Mouse (Mus musculus): ENCODE results near the gene Cox8b.
A peak's percentile ranks its signal among the peaks of the same experiment; 100 is the strongest.

The Cox8b gene

GRCm38 (mm10) chr7:140860728-140861127 is 39.5 kb downstream of the Cox8b start:
- DNase-seq (ENCODE audit: low read depth, low spot score): no peak

- no peak for DNase-seq (ENCODE audit: low read depth, low spot score)
Measured at GRCm38 (mm10) chr7:140859997-140860396, 40.2 kb downstream of the Cox8b start.

- DNase-seq (ENCODE audit: low read depth, low spot score): no peak
Measured at GRCm38 (mm10) chr7:140858746-140859145, 41.5 kb downstream of the Cox8b start.

DNA sequence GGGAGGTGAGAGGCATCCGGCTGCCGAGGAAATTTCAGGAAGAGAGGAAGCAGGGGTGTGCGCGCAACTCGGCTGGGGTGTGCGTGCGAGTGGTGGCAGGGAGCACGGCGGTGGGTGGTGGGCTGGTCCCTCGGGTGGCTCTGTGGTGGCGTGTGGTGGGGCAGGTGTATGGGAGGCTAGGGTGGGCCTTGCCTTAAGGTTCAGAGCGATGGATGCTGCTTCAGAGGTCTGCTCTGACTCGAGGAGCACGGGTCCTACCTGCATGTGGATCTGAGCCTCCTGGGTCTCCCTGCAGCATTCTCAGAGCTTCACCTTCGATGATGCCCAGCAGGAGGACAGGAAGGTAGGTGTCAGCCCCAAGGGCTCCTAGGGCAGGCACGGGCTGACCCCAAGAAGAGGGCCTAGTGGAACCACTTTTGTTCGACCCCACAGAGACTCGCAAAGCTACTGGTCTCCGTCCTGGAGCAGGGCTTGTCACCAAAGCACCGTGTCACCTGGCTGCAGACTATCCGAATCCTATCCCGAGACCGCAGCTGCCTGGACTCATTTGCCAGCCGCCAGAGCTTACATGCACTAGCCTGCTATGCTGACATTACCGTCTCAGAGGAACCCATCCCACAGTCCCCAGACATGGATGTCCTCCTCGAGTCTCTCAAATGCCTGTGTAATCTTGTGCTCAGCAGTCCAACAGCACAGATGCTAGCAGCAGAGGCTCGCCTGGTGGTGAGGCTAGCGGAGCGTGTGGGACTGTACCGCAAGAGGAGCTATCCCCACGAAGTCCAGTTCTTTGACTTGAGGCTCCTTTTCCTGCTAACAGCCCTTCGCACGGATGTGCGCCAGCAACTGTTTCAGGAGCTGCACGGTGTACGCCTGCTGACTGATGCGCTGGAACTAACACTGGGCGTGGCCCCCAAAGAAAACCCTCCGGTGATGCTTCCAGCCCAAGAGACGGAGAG is 42.4 kb downstream of the Cox8b start, which contains the start of gene Bet1l:
Gene Bet1l (minus strand): TSS at position 28 of the 956 bp plus-strand sequence.
- no peak for DNase-seq (ENCODE audit: low read depth, low spot score)

DNA sequence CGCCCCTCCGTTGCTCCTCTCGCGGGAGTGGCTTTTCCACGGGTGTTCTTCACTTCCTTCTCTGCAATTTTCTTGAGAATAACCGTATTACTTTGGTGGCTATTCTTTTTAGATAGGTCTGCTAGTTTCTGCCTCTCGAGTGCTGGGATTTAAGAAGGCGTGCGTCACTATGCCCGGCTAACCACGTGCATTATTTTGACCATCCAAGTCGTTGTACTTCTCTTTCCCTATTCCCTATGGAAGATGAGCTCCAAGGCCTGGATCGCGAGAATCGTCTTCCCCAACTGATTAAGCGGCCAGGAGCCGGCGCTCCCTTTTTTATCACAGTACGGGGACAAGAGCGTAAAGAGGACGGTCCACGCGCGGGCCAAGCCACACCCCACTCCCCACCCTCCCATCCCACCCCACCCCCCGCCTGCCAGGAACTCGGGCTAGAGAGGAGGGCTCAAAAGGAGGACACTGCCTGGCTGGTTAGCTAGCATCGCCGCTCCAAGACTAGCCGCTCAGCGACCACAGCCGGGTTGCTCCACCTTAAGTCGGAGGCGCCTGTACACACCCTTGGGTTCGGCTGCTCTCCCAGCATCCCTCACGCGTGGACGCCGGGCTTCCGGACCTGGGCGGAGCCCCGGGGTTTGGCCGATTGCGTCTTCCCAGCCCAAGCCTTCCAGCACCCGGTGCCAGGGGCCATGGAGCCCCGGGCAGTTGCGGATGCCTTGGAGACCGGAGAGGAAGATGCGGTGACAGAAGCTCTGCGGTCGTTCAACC is 43.3 kb downstream of the Cox8b start, which contains the start of gene Ric8a:
Gene Ric8a (plus strand): TSS at position 173 of the 765 bp plus-strand sequence.
- DNase-seq (ENCODE audit: low read depth, low spot score): no peak

DNA sequence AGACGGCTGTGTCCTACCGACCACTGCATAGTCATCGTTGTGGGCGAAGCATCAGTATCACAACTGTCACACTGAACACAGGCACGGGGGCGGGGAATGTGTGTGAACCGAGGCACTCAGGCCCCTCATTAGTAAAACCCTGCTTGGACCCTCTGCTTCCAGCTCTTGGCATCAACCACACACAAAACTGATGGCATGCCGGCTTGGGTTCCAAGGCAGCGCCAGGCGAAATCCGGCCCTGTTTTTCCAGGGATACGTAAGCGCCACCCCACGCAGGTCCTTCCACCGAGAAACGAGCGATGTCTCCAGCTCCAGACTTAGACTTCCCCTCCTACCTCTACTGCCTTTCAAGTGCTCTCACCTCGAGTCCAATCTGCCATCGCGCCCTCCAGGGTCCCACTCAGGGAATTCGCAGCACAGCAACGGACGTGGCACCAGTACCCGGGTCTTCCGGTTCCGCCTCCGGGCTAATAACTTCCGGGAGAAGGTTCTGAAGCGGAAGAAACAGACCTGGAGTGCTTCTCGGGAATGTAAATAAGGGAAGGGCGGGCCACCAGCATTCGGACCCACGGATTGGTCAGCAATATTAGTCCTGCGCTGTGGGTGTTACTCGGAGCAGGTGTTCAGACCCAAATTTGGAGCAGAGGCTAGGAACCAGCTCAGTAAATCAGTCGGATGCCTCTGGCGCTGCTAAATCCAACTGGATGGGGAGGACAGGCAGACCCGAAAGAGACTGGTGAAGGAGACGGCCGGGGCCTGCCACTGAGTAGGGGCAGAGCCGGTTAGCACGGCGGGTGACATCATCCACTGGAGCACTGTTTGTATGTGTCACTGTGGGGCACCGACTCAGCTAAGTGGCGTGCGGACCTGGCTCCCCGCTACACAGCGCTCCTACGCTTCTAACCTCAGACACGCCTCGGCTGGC is 44.1 kb downstream of the Cox8b start, which contains the start of gene Gm45785:
Gene Gm45785 (minus strand): TSS at position 472 of the 925 bp plus-strand sequence.
- DNase-seq (ENCODE audit: low read depth, low spot score): peak; percentile 73

- DNase-seq (ENCODE audit: low read depth, low spot score): no peak
Measured at GRCm38 (mm10) chr7:140855181-140855580, 45.1 kb downstream of the Cox8b start.

- no peak for DNase-seq (ENCODE audit: low read depth, low spot score)
Measured at GRCm38 (mm10) chr7:140854483-140854882, 45.8 kb downstream of the Cox8b start.

DNA sequence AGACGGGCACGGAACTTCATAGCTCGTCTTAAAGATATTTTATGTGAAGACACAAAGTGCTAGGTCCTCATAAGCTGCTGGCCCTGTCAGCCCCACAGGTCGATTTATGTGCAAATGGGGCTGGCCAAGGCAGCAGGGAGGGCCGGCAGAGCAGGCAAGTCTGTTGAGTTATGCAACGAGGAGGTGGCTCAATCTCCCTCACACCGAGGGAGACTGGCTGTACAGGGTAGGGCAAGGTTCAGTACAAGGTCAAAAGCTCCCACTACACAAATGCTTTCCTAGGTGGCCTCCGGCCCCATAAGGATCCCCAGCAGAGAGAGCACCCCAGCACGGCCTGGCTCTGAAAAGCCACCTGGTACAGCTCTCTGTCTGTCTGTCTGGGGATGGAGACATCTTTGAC is 46.9 kb downstream of the Cox8b start:
- no peak for DNase-seq (ENCODE audit: low read depth, low spot score)

DNA sequence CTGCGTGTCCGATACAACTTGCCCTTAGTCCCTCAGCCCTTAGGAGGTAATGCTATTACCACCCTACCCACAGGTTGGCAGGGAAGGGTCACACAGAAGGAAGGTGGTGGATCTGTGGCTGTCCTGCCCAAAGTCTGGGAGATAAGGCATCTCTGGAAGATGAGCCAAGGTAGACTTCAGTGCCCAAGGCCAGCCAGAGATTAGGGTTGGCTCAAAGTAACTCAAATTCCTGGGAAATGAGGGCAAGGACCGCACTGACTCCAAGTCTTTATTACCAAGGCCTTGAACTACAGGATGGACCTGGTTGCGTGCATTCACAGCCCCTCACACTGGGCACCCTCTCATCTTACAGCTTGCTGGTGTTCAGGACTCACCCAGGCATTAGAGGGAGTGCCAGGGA is 48.3 kb downstream of the Cox8b start:
- no peak for DNase-seq (ENCODE audit: low read depth, low spot score)
